Mouse (Mus musculus): ENCODE data around the gene Myo1f. TPM values are rescaled to one million over a fixed set of nuclear protein-coding genes. Genes with fewer than 3 reads are reported as not detected.

Myo1f gene
- polyA plus RNA-seq, 1 experiment from 2014 or later: 6.4 TPM

- Histone ChIP-seq H3K27ac (no peak overlapping the region), H3K36me3 (peaks cover 15% of the 10 kb centered on the region; the same call in 1 of the 2 replicates), H3K27me3 (replicated peaks) (no peaks in the 10 kb centered on the region), H3K9ac (no peak overlapping the region), H3K4me2 (peak overlapping the region; percentile 77), H3K4me1 (peaks cover 15% of the 10 kb centered on the region), H3K4me3 (replicated peaks) (peak overlapping the region; percentile 72; the same call in 1 of the 2 replicates), H3K9me3 (no peaks in the 10 kb centered on the region)
- 88% methylated on average over 13 of the region's 13 CpGs for WGBS
- no peak for ATAC-seq (ENCODE audit: insufficient read depth, low FRiP score, low read depth)
These were observed 74.8 kb downstream of the Myo1f start for GRCm38 (mm10) chr17:33630171-33630895.

- peaks cover 15% of the 10 kb centered on the region; the same call in 1 of the 2 replicates for H3K36me3 ChIP-seq
- WGBS: 95% methylated on average over 9 of the region's 9 CpGs
- no peak for ATAC-seq (ENCODE audit: insufficient read depth, low FRiP score, low read depth)
- no peak overlapping the region for H3K4me3 ChIP-seq (replicated peaks)
- H3K4me2 ChIP-seq: no peak overlapping the region
- H3K27ac ChIP-seq: no peak overlapping the region
- H3K9me3 ChIP-seq: no peaks in the 10 kb centered on the region
- no peak overlapping the region for H3K9ac ChIP-seq
- H3K4me1 ChIP-seq: peaks cover 15% of the 10 kb centered on the region
- no peaks in the 10 kb centered on the region for H3K27me3 ChIP-seq (replicated peaks)
These were observed 75.7 kb downstream of the Myo1f start for GRCm38 (mm10) chr17:33631236-33631635.

GRCm38 (mm10) chr17:33631796-33632195 lies 76.3 kb downstream of the Myo1f start:
- no peak for ATAC-seq (ENCODE audit: insufficient read depth, low FRiP score, low read depth)
- WGBS: 90% methylated on average over 5 of the region's 5 CpGs
- Histone ChIP-seq H3K4me2 (no peak overlapping the region), H3K27ac (no peak overlapping the region), H3K27me3 (replicated peaks) (no peaks in the 10 kb centered on the region), H3K9ac (no peak overlapping the region), H3K4me3 (replicated peaks) (no peak overlapping the region), H3K36me3 (peaks cover 15% of the 10 kb centered on the region; the same call in 1 of the 2 replicates), H3K4me1 (peaks cover 15% of the 10 kb centered on the region), H3K9me3 (no peaks in the 10 kb centered on the region)

- no peak overlapping the region for H3K4me3 ChIP-seq (replicated peaks)
- ATAC-seq (ENCODE audit: insufficient read depth, low FRiP score, low read depth): no peak
- 81% methylated on average over 2 of the region's 2 CpGs for whole genome bisulfite sequencing
These were observed 81.5 kb downstream of the Myo1f start for GRCm38 (mm10) chr17:33637038-33637437.

GRCm38 (mm10) chr17:33637516-33638276 lies 82.2 kb downstream of the Myo1f start, which contains the start of gene Pram1:
Gene Pram1, plus strand, starts transcription at chr17:33638056.
- H3K27me3 ChIP-seq (replicated peaks): no peaks in the 10 kb centered on the region
- no peak within 1 kb of the TSS for H3K4me2 ChIP-seq
- WGBS: 78% methylated on average over 4 of the region's 4 CpGs
- H3K4me3 ChIP-seq (replicated peaks): no peak within 1 kb of the TSS
- peaks cover 6% of the 10 kb centered on the region for H3K36me3 ChIP-seq
- H3K4me1 ChIP-seq: no peaks in the 10 kb centered on the region
- ATAC-seq (ENCODE audit: insufficient read depth, low FRiP score, low read depth): no peak
- no peak within 1 kb of the TSS for H3K9ac ChIP-seq
- no peaks in the 10 kb centered on the region for H3K9me3 ChIP-seq
- H3K27ac ChIP-seq: no peak within 1 kb of the TSS

More at GRCm38 (mm10) chr17:33637038-33637437, 81.5 kb downstream of the Myo1f start:
- H3K4me2 ChIP-seq: no peak overlapping the region
- no peak overlapping the region for H3K9ac ChIP-seq
- no peaks in the 10 kb centered on the region for H3K9me3 ChIP-seq
- no peak overlapping the region for H3K27ac ChIP-seq
- H3K4me1 ChIP-seq: no peaks in the 10 kb centered on the region
- H3K36me3 ChIP-seq: peaks cover under 1% of the 10 kb centered on the region
- no peaks in the 10 kb centered on the region for H3K27me3 ChIP-seq (replicated peaks)

GRCm38 (mm10) chr17:33639743-33640142 lies 84.2 kb downstream of the Myo1f start:
- Histone ChIP-seq H3K36me3 (peaks cover 16% of the 10 kb centered on the region), H3K4me2 (no peak overlapping the region), H3K27me3 (replicated peaks) (no peaks in the 10 kb centered on the region), H3K27ac (no peak overlapping the region), H3K4me3 (replicated peaks) (no peak overlapping the region), H3K9me3 (no peaks in the 10 kb centered on the region), H3K9ac (no peak overlapping the region), H3K4me1 (no peaks in the 10 kb centered on the region)
- ATAC-seq (ENCODE audit: insufficient read depth, low FRiP score, low read depth): 0 out of 2 replicates have a peak, but pooled peaks have one; percentile 16
- 58% methylated on average over 6 of the region's 6 CpGs for WGBS

GRCm38 (mm10) chr17:33644068-33644467 lies 88.6 kb downstream of the Myo1f start:
- H3K27ac ChIP-seq: no peak overlapping the region
- H3K36me3 ChIP-seq: peaks cover 53% of the 10 kb centered on the region
- no peaks in the 10 kb centered on the region for H3K27me3 ChIP-seq (replicated peaks)
- no peaks in the 10 kb centered on the region for H3K9me3 ChIP-seq
- WGBS: 83% methylated on average over 4 of the region's 4 CpGs
- ATAC-seq (ENCODE audit: insufficient read depth, low FRiP score, low read depth): no peak
- no peak overlapping the region for H3K4me3 ChIP-seq (replicated peaks)
- H3K4me2 ChIP-seq: no peak overlapping the region
- no peak overlapping the region for H3K9ac ChIP-seq
- H3K4me1 ChIP-seq: no peaks in the 10 kb centered on the region

GRCm38 (mm10) chr17:33645073-33645472 lies 89.6 kb downstream of the Myo1f start:
- no peaks in the 10 kb centered on the region for H3K27me3 ChIP-seq (replicated peaks)
- H3K4me2 ChIP-seq: no peak overlapping the region
- no peaks in the 10 kb centered on the region for H3K4me1 ChIP-seq
- H3K9ac ChIP-seq: no peak overlapping the region
- no peak for ATAC-seq (ENCODE audit: insufficient read depth, low FRiP score, low read depth)
- H3K9me3 ChIP-seq: no peaks in the 10 kb centered on the region
- 94% methylated on average over 8 of the region's 8 CpGs for WGBS
- peaks cover 63% of the 10 kb centered on the region for H3K36me3 ChIP-seq
- H3K4me3 ChIP-seq (replicated peaks): no peak overlapping the region
- H3K27ac ChIP-seq: no peak overlapping the region

- Histone ChIP-seq H3K4me2 (no peak overlapping the region), H3K27me3 (replicated peaks) (no peaks in the 10 kb centered on the region), H3K36me3 (peaks cover 80% of the 10 kb centered on the region), H3K27ac (no peak overlapping the region), H3K4me1 (no peaks in the 10 kb centered on the region), H3K9me3 (no peaks in the 10 kb centered on the region), H3K9ac (no peak overlapping the region), H3K4me3 (replicated peaks) (no peak overlapping the region)
- ATAC-seq (ENCODE audit: insufficient read depth, low FRiP score, low read depth): no peak
- 98% methylated on average over 34 of the region's 34 CpGs for WGBS
These were observed 94.4 kb downstream of the Myo1f start for GRCm38 (mm10) chr17:33649781-33650475.
